Mouse (Mus musculus) intestine, embryonic 14.5 days (tissue): Measurements from ENCODE around the gene Abhd17a. TPM values are rescaled to one million over a fixed set of nuclear protein-coding genes. Genes with fewer than 3 reads are reported as not detected.

Experiments used
- ATAC-seq: fragments of 200-750 bp; cut with Nextera tagmentation; replicated peaks from 2 replicates; pipeline ENCODE4 v1.8.0; 2017; ENCODE audit warnings: low read depth, moderate number of reproducible peaks, moderate TSS enrichment, moderate library complexity; ENCODE audit not compliant: low FRiP score, low TSS enrichment
- DNase-seq: peaks from one replicate; pipeline ENCODE4 v3.0.0-alpha.2; 2018; ENCODE audit warnings: low spot score
- H3K27ac ChIP-seq: fragments of 300-500 bp; sonication (generic); 2 replicates; pipeline ENCODE4 v1.5.1; 2014; ENCODE audit warnings: low read depth, mild to moderate bottlenecking, control low read depth
- H3K27me3 ChIP-seq: fragments of 300-500 bp; sonication (generic); replicated peaks from 2 replicates; pipeline ENCODE4 v1.6.1; 2014; ENCODE audit warnings: low read length, control low read depth; ENCODE audit not compliant: control insufficient read depth, insufficient read depth
- H3K36me3 ChIP-seq: fragments of 300-500 bp; sonication (generic); 2 replicates; pipeline ENCODE4 v1.6.1; 2014; ENCODE audit warnings: low read length, control low read depth; ENCODE audit not compliant: control insufficient read depth, insufficient read depth
- H3K4me1 ChIP-seq: fragments of 300-500 bp; sonication (generic); replicated peaks from 2 replicates; pipeline ENCODE4 v1.6.1; 2014; ENCODE audit warnings: low read length, control low read depth, mixed read lengths; ENCODE audit not compliant: control insufficient read depth, insufficient read depth
- H3K4me2 ChIP-seq: fragments of 300-500 bp; sonication (generic); 2 replicates; pipeline ENCODE4 v1.6.1; 2014; ENCODE audit warnings: low read length
- H3K4me3 ChIP-seq: fragments of 300-500 bp; sonication (generic); 2 replicates; pipeline ENCODE4 v1.5.1; 2014; ENCODE audit warnings: low read depth, low read length, control low read depth, mixed read lengths
- H3K9ac ChIP-seq: fragments of 300-500 bp; sonication (generic); 2 replicates; pipeline ENCODE4 v1.6.1; 2014; ENCODE audit warnings: mild to moderate bottlenecking, low read length
- H3K9me3 ChIP-seq: fragments of 300-500 bp; sonication (generic); 2 replicates; pipeline ENCODE4 v1.6.1; 2016; ENCODE audit warnings: low read length, control low read depth; ENCODE audit not compliant: control insufficient read depth
- WGBS: fragments of 180-500 bp; shearing (Covaris S2); extraction: QIAGEN DNeasy Blood & Tissue Kit; methylation state at CpG from one replicate; pipeline ENCODE4 v1.1.7; 2014; 5-methylcytosine and 5-hydroxymethylcytosine counted together
- polyA plus RNA-seq: library from polyadenylated mRNA; unstranded; fragments of >200 nt; fragmentation: Nextera tagmentation; extraction: Ambion mirVana; gene quantifications from 2 replicates; pipeline ENCODE4 v1.2.1, GENCODE M21; 2014

The Abhd17a gene
- polyA plus RNA-seq, 1 experiment from 2014 or later: 114 TPM

DNA sequence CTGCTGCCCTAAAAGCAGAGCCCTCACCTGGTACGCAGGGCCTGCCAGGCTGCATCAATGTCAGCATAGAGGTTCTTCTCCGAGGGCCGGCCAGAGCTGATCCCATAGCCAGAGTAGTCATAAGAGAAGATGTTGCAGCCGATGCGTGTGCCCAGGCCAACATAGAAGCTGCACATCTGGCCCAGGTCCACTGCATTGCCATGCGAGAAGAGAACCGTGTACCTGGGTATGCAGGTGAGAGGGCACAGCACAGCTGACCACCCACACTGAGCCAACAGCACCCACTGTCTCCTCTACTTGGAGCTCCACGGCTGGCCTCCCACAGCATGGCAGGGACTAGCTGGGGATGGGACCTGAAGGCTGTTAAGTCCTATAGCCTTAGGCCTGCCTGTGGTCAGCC lies 4.6 kb downstream of the Abhd17a start:
- no peak for ATAC-seq
- WGBS: 90% methylated on average over 8 of the region's 8 CpGs
- H3K4me3 ChIP-seq: no peak overlapping the region

DNA sequence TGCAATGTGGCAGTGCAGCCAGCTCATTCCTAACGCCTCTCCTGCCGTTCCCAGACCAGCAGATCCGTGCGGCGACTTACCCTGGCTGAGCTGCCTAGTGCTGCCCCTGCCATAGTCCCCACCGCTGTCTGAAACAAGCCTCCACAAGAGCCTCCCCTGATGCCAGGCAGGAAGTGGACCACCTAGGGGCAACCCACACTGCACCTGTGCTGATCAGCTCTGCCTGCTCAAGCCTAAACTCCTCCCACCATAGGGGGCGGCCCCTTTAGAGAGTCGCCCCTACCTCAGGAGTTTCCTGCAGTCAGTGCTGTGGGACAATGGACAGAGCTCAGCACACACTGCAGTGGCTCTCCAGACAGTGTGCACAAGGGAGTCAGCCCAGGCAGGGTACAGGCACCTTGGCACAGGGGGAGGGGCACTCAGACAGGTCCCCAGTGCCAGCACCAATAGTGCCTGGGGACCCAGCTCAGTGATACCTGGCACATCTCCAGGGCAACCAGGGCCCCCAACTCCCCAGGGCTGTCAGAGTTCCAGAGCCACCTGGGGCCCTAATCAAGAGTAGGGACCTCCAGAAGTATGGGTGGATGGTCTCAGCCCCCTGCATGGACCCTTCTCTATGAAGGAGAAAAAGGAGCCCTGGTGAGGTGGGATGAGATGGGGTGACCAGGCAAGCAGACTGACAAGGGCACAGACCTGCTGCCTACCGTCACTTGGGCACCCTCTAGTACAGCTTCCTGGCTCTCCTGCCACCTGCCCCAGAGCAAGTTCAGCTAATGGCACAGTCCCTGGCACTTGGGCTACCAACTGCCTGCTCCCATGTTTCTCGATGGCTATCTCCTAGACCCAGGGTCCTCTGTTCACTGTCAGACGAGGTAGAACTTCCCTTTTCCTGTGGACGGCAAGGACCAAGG lies 5.2 kb downstream of the Abhd17a start:
- DNase-seq (no peak), ATAC-seq (no peak)
- 79% methylated on average over 12 of the region's 12 CpGs for WGBS
- peaks cover 28% of the 10 kb centered on the region for H3K4me1 ChIP-seq
- H3K27me3 ChIP-seq: no peaks in the 10 kb centered on the region
- H3K36me3 ChIP-seq: peaks cover 29% of the 10 kb centered on the region
- H3K9ac ChIP-seq: no peak overlapping the region
- no peak overlapping the region for H3K4me2 ChIP-seq
- no peaks in the 10 kb centered on the region for H3K9me3 ChIP-seq
- no peak overlapping the region for H3K4me3 ChIP-seq
- no peak overlapping the region for H3K27ac ChIP-seq

More for the DNA sequence above, 4.6 kb downstream of the Abhd17a start:
- DNase-seq: no peak
- Histone ChIP-seq H3K4me1 (peaks cover 28% of the 10 kb centered on the region), H3K27ac (no peak overlapping the region), H3K4me2 (peak overlapping the region; percentile 27; the same call in 1 of the 2 replicates), H3K9me3 (no peaks in the 10 kb centered on the region), H3K36me3 (peaks cover 29% of the 10 kb centered on the region), H3K27me3 (no peaks in the 10 kb centered on the region), H3K9ac (no peak overlapping the region)

DNA sequence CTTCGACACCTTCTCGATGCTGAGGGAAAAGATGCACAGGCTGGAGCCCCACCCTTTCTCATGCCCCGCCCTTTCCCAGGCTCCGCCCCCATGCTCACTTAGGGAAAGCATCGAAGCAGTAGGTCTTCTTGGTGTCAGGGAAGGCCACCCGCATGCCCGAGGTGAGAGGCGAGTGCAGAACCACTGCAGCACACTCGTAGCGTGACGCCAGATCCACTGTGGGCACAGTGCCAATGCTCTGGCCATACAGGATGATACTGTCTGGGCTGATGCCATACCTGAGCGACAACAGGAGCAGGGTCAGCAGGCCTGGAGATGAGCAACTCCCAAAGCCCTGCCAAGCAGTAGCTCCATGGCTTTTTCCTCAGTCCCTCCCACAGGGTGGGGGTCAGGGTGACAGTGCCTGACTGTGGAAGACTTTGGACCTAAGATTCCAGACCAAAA lies 6.1 kb downstream of the Abhd17a start:
- DNase-seq (no peak), ATAC-seq (no peak)
- peaks cover 29% of the 10 kb centered on the region for H3K36me3 ChIP-seq
- H3K27ac ChIP-seq: no peak overlapping the region
- H3K9ac ChIP-seq: no peak overlapping the region
- no peak overlapping the region for H3K4me2 ChIP-seq
- 55% methylated on average over 12 of the region's 12 CpGs for WGBS
- peaks cover 24% of the 10 kb centered on the region for H3K4me1 ChIP-seq
- H3K9me3 ChIP-seq: no peaks in the 10 kb centered on the region
- no peaks in the 10 kb centered on the region for H3K27me3 ChIP-seq
- H3K4me3 ChIP-seq: no peak overlapping the region

DNA sequence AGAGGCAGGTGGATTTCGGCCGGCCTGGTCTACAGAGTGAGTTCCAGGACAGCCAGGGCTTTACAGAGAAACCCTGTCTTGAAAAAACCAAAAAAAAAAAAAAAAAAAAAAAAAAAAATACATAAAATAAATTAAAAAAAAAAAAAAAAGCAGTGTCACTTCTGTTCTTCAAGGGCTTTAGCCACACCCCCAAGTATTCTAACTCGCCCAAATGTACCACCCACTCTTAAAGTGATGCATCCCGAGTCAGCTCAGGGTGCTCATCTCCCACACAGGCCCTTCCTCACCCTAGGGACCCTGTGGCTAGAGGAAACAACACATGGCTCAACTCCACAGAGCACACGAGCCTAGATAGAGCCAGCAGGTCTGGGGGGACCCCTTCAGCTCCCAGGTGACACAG lies 7.1 kb downstream of the Abhd17a start:
- DNase-seq: no peak
- no peak for ATAC-seq
- no peak overlapping the region for H3K4me2 ChIP-seq
- peaks cover 29% of the 10 kb centered on the region for H3K36me3 ChIP-seq
- H3K27me3 ChIP-seq: no peaks in the 10 kb centered on the region
- H3K4me1 ChIP-seq: peaks cover 19% of the 10 kb centered on the region
- H3K27ac ChIP-seq: no peak overlapping the region
- no peaks in the 10 kb centered on the region for H3K9me3 ChIP-seq
- H3K4me3 ChIP-seq: no peak overlapping the region
- WGBS: 90% methylated on average over 5 of the region's 5 CpGs
- no peak overlapping the region for H3K9ac ChIP-seq

DNA sequence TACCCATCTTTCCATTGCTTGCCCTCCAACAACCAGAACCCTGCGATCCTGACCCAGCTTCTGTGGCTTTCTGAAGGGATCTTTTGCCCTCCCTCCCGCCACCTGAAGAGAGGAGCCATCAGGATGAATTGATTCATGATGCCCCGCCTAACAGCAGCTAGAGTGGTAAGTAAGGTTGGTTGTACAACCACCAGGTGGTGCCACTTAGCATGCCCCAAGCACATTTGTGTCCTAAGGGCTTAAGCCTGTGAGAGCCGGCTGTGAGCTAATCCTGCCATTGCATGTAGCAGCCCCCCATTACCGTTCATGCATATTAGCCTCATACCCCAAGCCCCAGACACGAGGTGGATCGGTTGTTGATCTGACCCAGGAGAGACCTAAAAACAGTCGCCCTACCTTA lies 11.2 kb downstream of the Abhd17a start:
- WGBS: 13% methylated on average over 8 of the region's 8 CpGs
- Histone ChIP-seq H3K27ac (peak overlapping the region; percentile 92; the same call in 1 of the 2 replicates), H3K4me2 (peak overlapping the region; percentile 87), H3K4me1 (peaks cover 22% of the 10 kb centered on the region), H3K9me3 (no peaks in the 10 kb centered on the region), H3K36me3 (peaks cover 13% of the 10 kb centered on the region), H3K9ac (0 out of 2 replicates have a peak overlapping the region, but pooled peaks have one; percentile 22), H3K27me3 (no peaks in the 10 kb centered on the region), H3K4me3 (peak overlapping the region; percentile 81)
- DNase-seq (peak; percentile 71), ATAC-seq (no peak)

DNA sequence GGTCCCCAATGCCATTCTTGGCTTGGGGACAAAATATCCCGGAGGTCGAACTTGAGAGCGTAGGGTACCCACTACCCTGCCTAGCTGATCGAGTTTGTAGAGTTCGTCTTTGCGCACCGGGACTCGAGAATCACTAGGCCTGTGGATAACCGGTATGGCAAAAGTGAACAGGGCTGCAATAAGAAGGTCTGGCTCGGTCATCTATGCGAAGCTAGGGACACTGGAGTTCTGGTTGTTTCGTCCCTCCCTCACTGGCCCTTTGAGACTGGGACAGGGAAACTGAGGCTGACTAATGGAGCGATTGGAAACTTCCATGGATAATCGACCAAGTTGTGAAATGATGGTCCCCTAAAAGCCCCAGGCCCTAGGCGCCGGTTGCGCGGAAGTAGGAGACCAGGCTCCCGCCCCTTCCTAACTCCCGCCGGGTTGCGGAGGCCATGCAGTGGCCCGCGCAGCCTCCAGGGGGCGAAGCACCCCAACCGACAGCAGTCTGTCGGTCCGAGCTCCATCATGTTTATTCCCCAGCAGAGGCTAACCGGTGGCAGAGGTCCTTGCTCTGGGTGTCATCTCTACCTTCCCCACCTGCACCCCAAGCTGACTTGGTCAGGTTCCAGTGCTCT lies 11.9 kb downstream of the Abhd17a start:
- Histone ChIP-seq H3K4me3 (peak overlapping the region; percentile 81), H3K4me1 (peaks cover 26% of the 10 kb centered on the region), H3K4me2 (peak overlapping the region; percentile 87), H3K27ac (peak overlapping the region; percentile 92), H3K27me3 (no peaks in the 10 kb centered on the region), H3K9ac (peak overlapping the region; percentile 53), H3K9me3 (no peaks in the 10 kb centered on the region), H3K36me3 (peaks cover 6% of the 10 kb centered on the region)
- ATAC-seq (peak; percentile 51), DNase-seq (peak; percentile 89)
- under 1% methylated on average over 29 of the region's 29 CpGs for WGBS

DNA sequence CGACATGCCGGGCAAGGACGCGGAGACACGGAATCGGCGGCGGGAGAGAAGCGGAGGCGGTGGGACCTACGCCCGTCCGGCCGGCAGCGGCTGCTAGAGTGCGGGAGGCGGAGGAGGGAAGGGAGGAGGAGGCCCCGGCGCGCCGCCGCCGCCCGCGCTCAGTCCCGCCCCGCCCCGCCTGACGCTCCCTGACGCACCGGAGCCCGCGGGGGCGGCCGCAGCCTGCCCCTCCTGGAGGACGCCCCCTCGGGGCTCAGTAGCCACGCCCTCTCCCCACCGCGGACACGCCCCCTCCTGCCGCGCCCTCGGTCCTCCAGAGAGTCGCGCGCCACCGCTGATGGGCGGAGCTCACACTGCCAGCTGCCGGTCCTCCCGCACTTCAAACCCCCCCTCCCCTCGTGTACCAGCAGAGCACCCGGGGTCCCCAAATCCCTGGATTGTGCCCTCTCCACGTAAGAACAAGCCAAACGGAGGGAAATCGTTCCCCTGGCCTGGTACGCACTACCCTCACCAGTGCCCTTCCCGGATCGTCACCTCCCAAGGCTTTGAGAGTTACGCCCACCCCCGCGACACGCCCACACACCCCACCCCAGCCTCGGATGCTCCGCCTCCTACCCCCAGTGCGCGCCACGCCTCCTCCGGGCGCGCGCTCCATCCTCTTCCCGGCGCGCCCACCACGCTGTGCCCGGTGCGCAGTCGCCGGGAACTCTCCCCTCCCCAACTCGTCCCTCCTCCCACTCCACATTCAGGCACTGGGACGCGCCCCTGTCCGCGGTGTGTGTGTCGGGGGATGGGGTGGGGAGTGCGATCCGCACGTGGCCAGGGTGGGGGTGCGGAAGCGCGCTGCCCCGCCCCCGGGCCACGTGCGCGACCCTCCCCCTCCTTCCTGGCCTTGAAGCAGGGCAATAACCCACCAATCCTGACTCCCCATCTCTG lies 12.7 kb downstream of the Abhd17a start, which contains the start of gene Klf16:
Gene Klf16, minus strand, starts transcription at position 127 of the 936 bp plus-strand sequence.
- Histone ChIP-seq H3K27ac (peak within 1 kb of the TSS; percentile 92), H3K4me2 (peak within 1 kb of the TSS; percentile 87), H3K4me1 (peaks cover 26% of the 10 kb centered on the region), H3K9me3 (no peaks in the 10 kb centered on the region), H3K27me3 (no peaks in the 10 kb centered on the region), H3K4me3 (peak within 1 kb of the TSS; percentile 81), H3K36me3 (0 out of 2 replicates have a peak, but pooled peaks cover 2% of the 10 kb centered on the region), H3K9ac (peak within 1 kb of the TSS; percentile 69)
- DNase-seq (peak; percentile 99), ATAC-seq (peak; percentile 82)
- 1% methylated on average over 87 of the region's 97 CpGs for WGBS
